Mouse (Mus musculus) midbrain, embryonic 14.5 days (tissue): ENCODE measurements around the gene Ift81. TPM values are rescaled to one million over a fixed set of nuclear protein-coding genes. Genes with fewer than 3 reads are reported as not detected.

Experiments
- ATAC-seq: fragments of 200-750 bp; cut with Nextera tagmentation; 2 replicates; pipeline ENCODE4 v1.8.0; 2017; ENCODE audit warnings: moderate number of reproducible peaks, moderate library complexity; ENCODE audit not compliant: low FRiP score, low TSS enrichment
- DNase-seq: peaks from one replicate; pipeline ENCODE4 v3.0.0-alpha.2; 2015
- H3K27ac ChIP-seq: fragments of 300-500 bp; sonication (generic); replicated peaks from 2 replicates; pipeline ENCODE4 v1.5.1; 2014; ENCODE audit warnings: mild to moderate bottlenecking, low read depth, low read length, moderate library complexity
- H3K27me3 ChIP-seq: fragments of 300-500 bp; sonication (generic); 2 replicates; pipeline ENCODE4 v1.6.1; 2014; ENCODE audit warnings: low read length, control low read depth, mixed read lengths; ENCODE audit not compliant: control insufficient read depth, insufficient read depth
- H3K36me3 ChIP-seq: fragments of 300-500 bp; sonication (generic); 2 replicates; pipeline ENCODE4 v1.6.1; 2014; ENCODE audit warnings: low read length, control low read depth; ENCODE audit not compliant: control insufficient read depth, insufficient read depth
- H3K4me1 ChIP-seq: fragments of 300-500 bp; sonication (generic); 2 replicates; pipeline ENCODE4 v1.6.1; 2014; ENCODE audit warnings: mild to moderate bottlenecking, antibody characterized with exemption, low read length, control low read depth; ENCODE audit not compliant: control insufficient read depth, insufficient read depth
- H3K4me2 ChIP-seq: fragments of 300-500 bp; sonication (generic); 2 replicates; pipeline ENCODE4 v1.6.1; 2014; ENCODE audit warnings: mild to moderate bottlenecking, low read length, moderate library complexity
- H3K4me3 ChIP-seq: fragments of 300-500 bp; sonication (generic); replicated peaks from 2 replicates; pipeline ENCODE4 v1.5.1; 2014; ENCODE audit warnings: low read depth, low read length
- H3K9ac ChIP-seq: fragments of 300-500 bp; sonication (generic); replicated peaks from 2 replicates; pipeline ENCODE4 v1.6.1; 2014; ENCODE audit warnings: mild to moderate bottlenecking, low read length, moderate library complexity
- H3K9me3 ChIP-seq: fragments of 300-500 bp; sonication (generic); 2 replicates; pipeline ENCODE4 v1.6.1; 2016; ENCODE audit warnings: low read length, control low read depth, mixed read lengths; ENCODE audit not compliant: control insufficient read depth
- WGBS: fragments of 180-500 bp; shearing (Covaris S2); extraction: QIAGEN DNeasy Blood & Tissue Kit; methylation state at CpG from one replicate; pipeline ENCODE4 v1.1.7; 2014; 5-methylcytosine and 5-hydroxymethylcytosine counted together
- polyA plus RNA-seq: library from polyadenylated mRNA; unstranded; fragments of >200 nt; fragmentation: Nextera tagmentation; extraction: Ambion mirVana; gene quantifications from 2 replicates; pipeline ENCODE4 v1.2.1, GENCODE M21; 2014

Gene Ift81
- polyA plus RNA-seq, 1 experiment from 2014 or later, result 64.4 TPM

DNA sequence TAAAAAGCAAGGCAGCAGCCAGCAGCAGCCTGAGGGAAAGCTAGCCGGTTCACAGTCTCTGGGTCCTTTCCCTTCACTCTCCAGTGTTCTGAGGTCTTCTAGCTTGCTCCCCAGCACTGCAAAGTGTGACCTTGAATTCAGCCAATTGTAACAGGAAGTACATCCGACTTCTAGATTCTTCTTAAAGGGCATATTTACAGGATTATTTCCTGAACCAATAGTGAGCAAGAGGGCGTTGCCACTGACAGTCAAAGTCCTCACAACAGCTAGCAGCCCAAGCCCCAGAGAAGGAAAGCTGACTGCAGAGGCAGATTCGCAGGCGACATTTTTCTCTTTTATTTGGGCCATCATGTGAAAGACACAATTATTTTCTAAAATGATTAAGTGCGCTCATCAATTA lies 65.6 kb downstream of the Ift81 start:
- DNase-seq (no peak), ATAC-seq (no peak)
- Histone ChIP-seq H3K27ac (no peak overlapping the region), H3K9me3 (no peaks in the 10 kb centered on the region), H3K4me1 (no peaks in the 10 kb centered on the region), H3K27me3 (no peaks in the 10 kb centered on the region), H3K9ac (no peak overlapping the region), H3K4me3 (no peak overlapping the region), H3K4me2 (no peak overlapping the region), H3K36me3 (peaks cover 2% of the 10 kb centered on the region; the same call in 1 of the 2 replicates)
- 83% methylated on average over 6 of the region's 6 CpGs for WGBS

DNA sequence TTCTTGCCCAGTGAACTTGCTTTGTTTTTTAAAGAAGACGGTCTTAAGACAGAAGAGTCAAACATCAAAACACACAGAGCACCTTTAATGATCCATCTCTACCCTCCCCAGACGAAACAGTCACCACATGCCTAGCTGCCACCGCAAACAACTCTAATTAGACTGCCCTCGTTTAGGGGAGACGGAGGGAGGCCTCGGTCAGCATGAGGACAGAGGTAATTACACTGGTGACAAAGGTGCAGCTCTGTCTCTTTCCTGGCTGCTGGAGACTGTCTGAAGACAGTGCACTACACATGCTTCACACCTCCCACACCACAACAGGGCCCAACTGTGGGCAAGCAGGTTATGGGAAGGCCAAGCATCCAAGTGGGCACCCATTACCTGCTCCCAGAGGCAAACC lies 66.5 kb downstream of the Ift81 start:
- no peak overlapping the region for H3K9ac ChIP-seq
- no peaks in the 10 kb centered on the region for H3K4me1 ChIP-seq
- no peak overlapping the region for H3K27ac ChIP-seq
- no peak overlapping the region for H3K4me2 ChIP-seq
- no peaks in the 10 kb centered on the region for H3K27me3 ChIP-seq
- ATAC-seq, result no peak
- no peak for DNase-seq
- no peaks in the 10 kb centered on the region for H3K9me3 ChIP-seq
- peaks cover 2% of the 10 kb centered on the region; the same call in 1 of the 2 replicates for H3K36me3 ChIP-seq
- WGBS, result 75% methylated on average over 6 of the region's 6 CpGs
- H3K4me3 ChIP-seq, result no peak overlapping the region

DNA sequence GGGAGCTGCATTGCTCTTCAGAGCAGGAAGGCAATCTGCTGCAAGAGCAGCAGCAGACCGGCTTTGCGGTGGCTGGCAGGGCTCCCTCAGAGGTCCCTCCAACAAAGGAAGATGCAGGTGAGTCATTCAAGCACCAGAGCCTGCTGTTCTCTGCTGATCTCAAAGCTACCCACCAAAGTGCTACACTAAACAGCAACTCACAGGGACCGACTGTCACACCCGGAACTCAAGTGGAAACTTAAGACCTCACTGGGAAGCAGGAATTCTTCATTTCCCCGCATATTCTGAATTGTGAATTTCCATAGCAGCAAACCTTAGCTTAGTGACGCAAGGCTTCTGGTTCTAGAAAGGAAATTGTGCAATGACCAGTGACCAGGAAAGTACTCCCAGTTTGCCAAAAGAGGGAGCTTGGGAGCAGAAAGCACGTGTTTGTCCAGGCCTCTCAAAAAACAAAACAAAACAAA lies 67.0 kb downstream of the Ift81 start:
- ATAC-seq (no peak), DNase-seq (peak; percentile 59)
- no peaks in the 10 kb centered on the region for H3K4me1 ChIP-seq
- H3K27ac ChIP-seq, result no peak overlapping the region
- 60% methylated on average over 7 of the region's 7 CpGs for WGBS
- no peak overlapping the region for H3K9ac ChIP-seq
- H3K4me2 ChIP-seq, result no peak overlapping the region
- no peaks in the 10 kb centered on the region for H3K9me3 ChIP-seq
- H3K27me3 ChIP-seq, result no peaks in the 10 kb centered on the region
- H3K4me3 ChIP-seq, result no peak overlapping the region
- peaks cover 2% of the 10 kb centered on the region; the same call in 1 of the 2 replicates for H3K36me3 ChIP-seq

DNA sequence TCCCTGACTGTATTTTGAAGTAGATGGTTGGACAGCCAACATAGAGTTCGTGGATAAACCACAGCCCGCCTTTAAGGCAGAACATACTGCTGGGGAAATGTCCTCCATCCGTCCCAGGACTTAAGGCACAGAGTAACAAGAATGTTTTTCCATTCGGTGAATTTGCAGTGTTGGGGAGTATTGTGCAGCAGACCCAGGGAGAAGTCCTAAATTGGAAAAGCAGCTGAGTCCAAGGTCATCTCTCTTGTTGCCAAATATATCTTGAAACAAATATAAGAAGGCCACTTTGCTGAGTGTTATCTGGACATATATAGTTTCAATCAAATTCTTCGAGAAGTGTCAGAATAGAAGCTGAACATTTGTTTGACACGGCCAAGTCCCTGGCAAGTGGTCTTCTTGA lies 70.9 kb downstream of the Ift81 start:
- ATAC-seq, result no peak
- WGBS, result 95% methylated on average over 6 of the region's 6 CpGs
- Histone ChIP-seq H3K4me1 (no peaks in the 10 kb centered on the region), H3K27ac (no peak overlapping the region), H3K9me3 (no peaks in the 10 kb centered on the region), H3K4me2 (no peak overlapping the region), H3K36me3 (0 out of 2 replicates have a peak, but pooled peaks cover 3% of the 10 kb centered on the region), H3K4me3 (no peak overlapping the region), H3K27me3 (no peaks in the 10 kb centered on the region), H3K9ac (no peak overlapping the region)
- DNase-seq, result no peak

DNA sequence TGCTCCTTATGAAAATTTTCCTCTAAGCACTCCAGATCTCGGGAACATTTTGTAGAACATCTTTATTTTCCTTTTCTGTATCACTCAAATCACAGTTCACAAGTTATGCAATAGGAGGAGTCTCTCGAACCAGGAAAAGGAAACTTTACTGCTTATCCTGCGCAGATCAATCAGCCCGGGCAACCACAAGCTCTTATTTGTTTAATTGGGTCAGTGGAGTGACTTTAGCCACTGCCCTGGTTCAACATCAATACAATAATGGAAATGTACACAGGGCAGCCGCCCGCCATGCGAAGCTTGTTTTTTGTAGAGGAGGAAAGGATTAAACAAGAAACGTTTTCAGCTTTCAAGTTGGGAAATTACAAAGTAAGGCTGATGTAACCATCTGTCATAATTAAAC lies 72.4 kb downstream of the Ift81 start:
- Histone ChIP-seq H3K4me3 (no peak overlapping the region), H3K9me3 (no peaks in the 10 kb centered on the region), H3K27me3 (no peaks in the 10 kb centered on the region), H3K4me1 (no peaks in the 10 kb centered on the region), H3K4me2 (no peak overlapping the region), H3K27ac (no peak overlapping the region), H3K36me3 (0 out of 2 replicates have a peak, but pooled peaks cover 3% of the 10 kb centered on the region), H3K9ac (no peak overlapping the region)
- ATAC-seq, result no peak
- no peak for DNase-seq
- WGBS, result 92% methylated on average over 8 of the region's 8 CpGs

DNA sequence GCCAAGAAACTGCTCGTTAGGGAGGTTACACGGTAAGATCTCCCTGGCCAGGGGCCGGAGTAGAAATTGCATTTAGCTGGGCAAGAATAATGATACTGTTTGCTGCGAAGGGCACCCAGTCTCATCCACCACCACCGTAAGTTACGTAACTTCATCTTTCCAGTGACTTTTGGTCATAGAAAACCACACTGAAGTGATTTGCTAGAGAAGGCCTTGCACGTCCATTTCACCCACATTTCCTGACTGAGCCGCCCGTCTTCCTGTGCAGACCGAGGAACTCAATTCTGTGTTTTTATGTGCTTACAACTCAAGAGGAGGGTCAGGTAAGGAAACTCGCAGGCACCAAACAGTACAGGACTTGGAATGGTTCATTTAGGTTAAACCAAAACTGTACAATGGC lies 76.2 kb downstream of the Ift81 start:
- DNase-seq, result no peak
- no peak overlapping the region for H3K9ac ChIP-seq
- no peak overlapping the region for H3K4me2 ChIP-seq
- no peak overlapping the region for H3K4me3 ChIP-seq
- ATAC-seq, result no peak
- H3K4me1 ChIP-seq, result no peaks in the 10 kb centered on the region
- 96% methylated on average over 11 of the region's 11 CpGs for WGBS
- H3K27ac ChIP-seq, result no peak overlapping the region
- 0 out of 2 replicates have a peak, but pooled peaks cover 3% of the 10 kb centered on the region for H3K36me3 ChIP-seq
- no peaks in the 10 kb centered on the region for H3K9me3 ChIP-seq
- no peaks in the 10 kb centered on the region for H3K27me3 ChIP-seq

DNA sequence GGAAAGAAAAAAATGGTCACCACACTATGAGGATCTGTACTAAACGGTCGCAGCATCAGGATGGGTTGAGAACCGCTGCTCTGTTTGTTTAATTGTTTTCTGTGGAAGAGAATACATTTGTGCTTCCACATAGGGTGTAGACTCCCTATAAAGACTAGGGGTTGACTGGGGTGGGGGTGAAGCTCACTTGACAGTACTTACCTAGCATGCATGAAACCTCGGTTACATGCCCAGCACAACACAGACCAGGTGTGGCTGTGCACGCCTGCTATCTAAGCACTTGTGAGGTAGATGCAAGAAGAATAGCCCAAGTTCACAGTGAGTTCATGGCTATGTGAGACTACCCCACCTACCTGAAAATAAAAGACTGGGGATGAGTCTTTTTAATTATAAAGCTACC lies 76.7 kb downstream of the Ift81 start:
- ATAC-seq (no peak), DNase-seq (no peak)
- H3K27me3 ChIP-seq, result no peaks in the 10 kb centered on the region
- no peak overlapping the region for H3K4me3 ChIP-seq
- no peak overlapping the region for H3K9ac ChIP-seq
- H3K36me3 ChIP-seq, result 0 out of 2 replicates have a peak, but pooled peaks cover 3% of the 10 kb centered on the region
- H3K9me3 ChIP-seq, result no peaks in the 10 kb centered on the region
- no peak overlapping the region for H3K4me2 ChIP-seq
- WGBS, result 98% methylated on average over 5 of the region's 5 CpGs
- H3K27ac ChIP-seq, result no peak overlapping the region
- H3K4me1 ChIP-seq, result no peaks in the 10 kb centered on the region

DNA sequence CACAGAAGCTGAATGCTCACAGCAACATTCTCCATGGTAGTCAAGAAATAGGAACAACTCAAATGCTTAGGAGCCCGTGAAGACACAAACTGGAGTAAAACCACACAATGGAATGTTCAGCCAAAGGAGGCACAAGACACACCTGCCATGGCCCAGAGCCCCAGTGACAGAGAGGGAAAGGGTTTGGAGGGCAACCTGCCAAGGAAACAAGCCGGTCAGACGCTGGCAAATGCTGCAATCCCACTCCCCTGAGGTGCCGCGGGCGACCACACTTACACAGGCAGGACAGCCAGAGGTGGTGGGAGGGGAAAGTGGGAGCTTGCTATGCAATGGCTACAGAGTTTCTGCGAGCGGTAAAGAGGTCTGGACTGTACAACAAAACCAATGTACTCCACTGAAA lies 80.4 kb downstream of the Ift81 start:
- no peak overlapping the region for H3K4me3 ChIP-seq
- H3K9ac ChIP-seq, result no peak overlapping the region
- 89% methylated on average over 8 of the region's 8 CpGs for WGBS
- H3K36me3 ChIP-seq, result no peaks in the 10 kb centered on the region
- no peak overlapping the region for H3K27ac ChIP-seq
- H3K4me2 ChIP-seq, result no peak overlapping the region
- no peak for ATAC-seq
- no peaks in the 10 kb centered on the region for H3K9me3 ChIP-seq
- no peak for DNase-seq
- no peaks in the 10 kb centered on the region for H3K27me3 ChIP-seq
- no peaks in the 10 kb centered on the region for H3K4me1 ChIP-seq

DNA sequence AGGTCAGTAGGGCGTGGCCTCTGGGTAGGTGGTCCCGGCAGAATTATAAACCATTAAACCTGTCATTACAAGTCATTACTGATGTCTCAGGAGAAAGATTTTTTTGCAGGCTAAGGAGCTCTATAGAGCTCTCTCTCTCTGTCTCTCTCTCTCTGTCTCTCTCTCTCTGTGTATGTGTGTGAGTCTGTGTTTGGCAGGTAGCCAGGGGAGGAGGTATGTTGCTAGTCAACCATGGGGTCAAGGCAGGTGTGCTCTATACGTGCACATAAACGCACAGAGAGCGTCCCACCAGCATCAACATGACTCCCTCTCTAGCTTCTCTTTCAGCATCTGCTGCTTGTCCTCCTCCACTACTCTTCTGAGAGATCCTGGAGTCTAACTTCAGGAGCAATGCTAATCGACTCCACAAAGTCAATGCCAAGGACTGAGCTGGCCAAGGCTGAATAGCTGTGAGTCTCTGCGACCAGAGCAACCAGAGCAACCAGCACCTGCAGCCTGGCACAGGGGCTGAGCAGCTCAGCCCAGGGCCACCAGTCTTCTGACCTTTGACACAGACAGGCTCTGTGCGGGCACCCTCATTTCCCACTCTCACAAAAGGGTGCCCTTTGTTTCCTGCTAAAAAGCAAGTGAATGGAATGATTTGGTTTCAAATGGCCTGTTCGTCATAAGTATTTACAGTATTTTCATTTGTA lies 84.3 kb downstream of the Ift81 start:
- no peak overlapping the region for H3K4me2 ChIP-seq
- no peaks in the 10 kb centered on the region for H3K27me3 ChIP-seq
- H3K9ac ChIP-seq, result no peak overlapping the region
- H3K36me3 ChIP-seq, result no peaks in the 10 kb centered on the region
- H3K9me3 ChIP-seq, result no peaks in the 10 kb centered on the region
- no peak overlapping the region for H3K27ac ChIP-seq
- ATAC-seq (no peak), DNase-seq (no peak)
- H3K4me3 ChIP-seq, result no peak overlapping the region
- H3K4me1 ChIP-seq, result no peaks in the 10 kb centered on the region
- 86% methylated on average over 9 of the region's 9 CpGs for WGBS
